ENCODE assay signal across 14 mouse cellular contexts in genomic region chr11:101873909-101874308, GRCm38 (mm10). TPM values are rescaled to one million over a fixed set of nuclear protein-coding genes. Genes with fewer than 3 reads are reported as not detected.
DNase-seq lines count a peak whose midpoint lies in the region; ATAC-seq lines count a peak whose summit lies in the region.
"Had no signal": no experiment of that assay in that cellular context is flagged by ENCODE, and none has a peak within 500 bp of the region (broad histone marks: within the 10 kb centered on the region; RNA-seq: fewer than 3 reads in every experiment).

No protein-coding gene starts in this region.

- no peak overlapping the region for H3K4me3 ChIP-seq in heart, embryonic 16.5 days (ENCODE audit: low read length)
- no peak overlapping the region for H3K4me3 ChIP-seq in stomach, embryonic 16.5 days (replicated peaks; ENCODE audit: low read length)
- no peak overlapping the region for H3K4me3 ChIP-seq in liver, embryonic 12.5 days

- peak overlapping the region; percentile 50 for H3K27ac ChIP-seq in heart, embryonic 16.5 days (ENCODE audit: low read length)
- peak overlapping the region; percentile 35; the same call in 1 of the 2 replicates for H3K27ac ChIP-seq in stomach, embryonic 16.5 days (ENCODE audit: low read length)
- no peak overlapping the region for H3K27ac ChIP-seq in liver, embryonic 12.5 days

- H3K4me2 ChIP-seq in heart, embryonic 16.5 days (ENCODE audit: low read depth, low read length), result no peak overlapping the region
- no peak overlapping the region for H3K4me2 ChIP-seq in stomach, embryonic 16.5 days (ENCODE audit: low read depth, low read length)
- no peak overlapping the region for H3K4me2 ChIP-seq in liver, embryonic 12.5 days

- no peaks in the 10 kb centered on the region for H3K27me3 ChIP-seq in heart, embryonic 16.5 days (ENCODE audit: control insufficient read depth, insufficient read depth, low read length)
- no peaks in the 10 kb centered on the region for H3K27me3 ChIP-seq in stomach, embryonic 16.5 days (ENCODE audit: control insufficient read depth, insufficient read depth, low read length)
- peaks cover 31% of the 10 kb centered on the region for H3K27me3 ChIP-seq in liver, embryonic 12.5 days (replicated peaks)

- H3K4me1 ChIP-seq in heart, embryonic 16.5 days (ENCODE audit: control insufficient read depth, insufficient read depth, low read length), result peaks cover 18% of the 10 kb centered on the region
- H3K4me1 ChIP-seq in stomach, embryonic 16.5 days (ENCODE audit: control insufficient read depth, insufficient read depth, low read length), result peaks cover 30% of the 10 kb centered on the region
- peaks cover 18% of the 10 kb centered on the region; the same call in 1 of the 2 replicates for H3K4me1 ChIP-seq in liver, embryonic 12.5 days

- H3K9ac ChIP-seq in heart, embryonic 16.5 days (ENCODE audit: low read length), result no peak overlapping the region
- no peak overlapping the region for H3K9ac ChIP-seq in stomach, embryonic 16.5 days (ENCODE audit: low read length)
- no peak overlapping the region for H3K9ac ChIP-seq in liver, embryonic 12.5 days
- H3K9ac ChIP-seq: liver, postnatal 0 days had no signal

- ATAC-seq in heart, embryonic 16.5 days (replicated peaks; ENCODE audit: extremely low read depth, insufficient read depth, low FRiP score), result peak; percentile 64; the same call in 1 of the 2 replicates
- ATAC-seq in stomach, embryonic 16.5 days (ENCODE audit: insufficient read depth, low FRiP score), result no peak; the same call in 1 of the 2 replicates
- no peak for ATAC-seq in liver, embryonic 12.5 days
- ATAC-seq: CD4-positive, CD25-positive, alpha-beta regulatory T cell, adult 4 months; liver, postnatal 0 days; Patski had no signal

- intact Hi-C loops in heart, postnatal 36 days (cut with DNase I), result no loop called here
- intact Hi-C loops in left cerebral cortex, postnatal 10 days (cut with DNase I), result no loop called here

- DNase-seq in heart, adult 8-10 months (ENCODE audit: low spot score), result peak; percentile 46
- DNase-seq in heart, postnatal 36 days, result no peak
- peak; percentile 42 to 50 for DNase-seq in right cerebral cortex, postnatal 10 days (ENCODE audit: low spot score in 2 of 2)
- DNase-seq in right cerebral cortex, postnatal 36 days (ENCODE audit: low spot score in 2 of 2), result no peak
- DNase-seq in left cerebral cortex, postnatal 10 days (ENCODE audit: extremely low spot score in 1 of 2, low spot score in 2 of 2), result no peak
- DNase-seq: adrenal gland, postnatal 10 days; liver, postnatal 0 days; spleen, adult 18-20 months had no signal

- no peaks in the 10 kb centered on the region for H3K36me3 ChIP-seq in heart, embryonic 16.5 days (ENCODE audit: control insufficient read depth, insufficient read depth)
- no peaks in the 10 kb centered on the region for H3K36me3 ChIP-seq in stomach, embryonic 16.5 days (ENCODE audit: control insufficient read depth, insufficient read depth, low read length)
- H3K36me3 ChIP-seq in liver, embryonic 12.5 days, result no peaks in the 10 kb centered on the region

- no peaks in the 10 kb centered on the region for H3K9me3 ChIP-seq in heart, embryonic 16.5 days (replicated peaks; ENCODE audit: control insufficient read depth, low read length)
- no peaks in the 10 kb centered on the region for H3K9me3 ChIP-seq in stomach, embryonic 16.5 days (replicated peaks; ENCODE audit: control insufficient read depth, low read length)
- H3K9me3 ChIP-seq in liver, embryonic 12.5 days (replicated peaks), result no peaks in the 10 kb centered on the region

- WGBS in heart, embryonic 16.5 days, result 23% methylated on average over 8 of the region's 8 CpGs
- WGBS in stomach, embryonic 16.5 days, result 37% methylated on average over 8 of the region's 8 CpGs
- WGBS in liver, embryonic 12.5 days (ENCODE audit: insufficient replicate concordance), result 48% methylated on average over 8 of the region's 8 CpGs

RNA-seq across cellular contexts. Expression of gene Meox1, which starts 20.3 kb away (rescaled TPM):
- total RNA-seq in heart, adult 8-10 months (2022), result 1 to 10 TPM; 3.7 to 6.6 (median 6.3) TPM
- total RNA-seq in heart, postnatal 36 days (2021), result 1 to 10 TPM; 6.9 to 8.0 TPM
- polyA plus RNA-seq in heart, embryonic 16.5 days (2015; fragmentation: Nextera tagmentation; extraction: Ambion mirVana), result 14.9 and 15.0 TPM in 2 replicates
- polyA plus RNA-seq in stomach, embryonic 16.5 days (2015; fragmentation: Nextera tagmentation; extraction: Ambion mirVana), result 5.2 and 6.0 TPM in 2 replicates
- 0.72 and 1.3 TPM in 2 replicates for polyA plus RNA-seq in liver, embryonic 12.5 days (2016; fragmentation: Nextera tagmentation; extraction: Ambion mirVana)
- total RNA-seq in left cerebral cortex, postnatal 10 days (2021), result 1 to 10 TPM; 3.1 to 3.3 TPM
- total RNA-seq: neutrophil, adult 5-6 weeks had no signal
- polyA plus RNA-seq: CD4-positive, CD25-positive, alpha-beta regulatory T cell, adult 4 months had no signal

Comparison
In these comparisons a context has a peak if more than half of its experiments do, and no peak if none do; other contexts are left out.
1. DNase-seq: peak in heart, adult 8-10 months (single experiment) and right cerebral cortex, postnatal 10 days (2 of 2); none in heart, postnatal 36 days (0 of 2), right cerebral cortex, postnatal 36 days (0 of 2) and left cerebral cortex, postnatal 10 days (0 of 2).